Mouse (Mus musculus) liver, embryonic 11.5 days (tissue): ENCODE results near the gene Vars. TPM values are rescaled to one million over a fixed set of nuclear protein-coding genes. Genes with fewer than 3 reads are reported as not detected.
"Not testable (repeated sequence)": the region's sequence is repeated elsewhere in the genome, so short reads cannot be mapped to it uniquely, and the experiment has no call there.

Experiments
- ATAC-seq: fragments of 200-750 bp; cut with Nextera tagmentation; replicated peaks from 2 replicates; pipeline ENCODE4 v1.8.0; 2017; ENCODE audit warnings: moderate number of reproducible peaks, mild to moderate bottlenecking, moderate TSS enrichment, moderate library complexity; ENCODE audit not compliant: low FRiP score
- DNase-seq: peaks from one replicate; pipeline ENCODE4 v3.0.0-alpha.2; 2017; ENCODE audit warnings: low spot score
- H3K27ac ChIP-seq: fragments of 300-500 bp; sonication (generic); 2 replicates; pipeline ENCODE4 v1.5.1; 2014; ENCODE audit warnings: mild to moderate bottlenecking, low read depth, low read length, control low read depth
- H3K27me3 ChIP-seq: fragments of 300-500 bp; sonication (generic); replicated peaks from 2 replicates; pipeline ENCODE4 v1.6.1; 2014; ENCODE audit warnings: low read length, mixed read lengths; ENCODE audit not compliant: control insufficient read depth, insufficient read depth
- H3K36me3 ChIP-seq: fragments of 300-500 bp; sonication (generic); 2 replicates; pipeline ENCODE4 v1.6.1; 2014; ENCODE audit warnings: mild to moderate bottlenecking, low read length, moderate library complexity, mixed read lengths; ENCODE audit not compliant: control insufficient read depth, insufficient read depth
- H3K4me1 ChIP-seq: fragments of 300-500 bp; sonication (generic); replicated peaks from 2 replicates; pipeline ENCODE4 v1.6.1; 2014; ENCODE audit warnings: low read length, mixed read lengths; ENCODE audit not compliant: control insufficient read depth, insufficient read depth
- H3K4me2 ChIP-seq: fragments of 300-500 bp; sonication (generic); 2 replicates; pipeline ENCODE4 v1.6.1; 2014; ENCODE audit warnings: mild to moderate bottlenecking, control low read depth, moderate library complexity
- H3K4me3 ChIP-seq: fragments of 300-500 bp; sonication (generic); 2 replicates; pipeline ENCODE4 v1.5.1; 2014; ENCODE audit warnings: low read depth, low read length, control low read depth
- H3K9ac ChIP-seq: fragments of 300-500 bp; sonication (generic); 2 replicates; pipeline ENCODE4 v1.6.1; 2014; ENCODE audit warnings: low read depth, low read length, control low read depth
- H3K9me3 ChIP-seq: fragments of 300-500 bp; sonication (generic); 2 replicates; pipeline ENCODE4 v1.6.1; 2016; ENCODE audit warnings: low read length, inconsistent platforms, mixed read lengths; ENCODE audit not compliant: control insufficient read depth
- WGBS: fragments of 180-500 bp; shearing (Covaris S2); extraction: QIAGEN DNeasy Blood & Tissue Kit; methylation state at CpG from one replicate; pipeline ENCODE4 v1.1.7; 2014; 5-methylcytosine and 5-hydroxymethylcytosine counted together
- polyA plus RNA-seq: library from polyadenylated mRNA; unstranded; fragments of >200 nt; fragmentation: Nextera tagmentation; extraction: Ambion mirVana; gene quantifications from 2 replicates; pipeline ENCODE4 v1.2.1, GENCODE M21; 2014

Gene Vars
- polyA plus RNA-seq, 1 experiment from 2014 or later: 234 TPM

DNA sequence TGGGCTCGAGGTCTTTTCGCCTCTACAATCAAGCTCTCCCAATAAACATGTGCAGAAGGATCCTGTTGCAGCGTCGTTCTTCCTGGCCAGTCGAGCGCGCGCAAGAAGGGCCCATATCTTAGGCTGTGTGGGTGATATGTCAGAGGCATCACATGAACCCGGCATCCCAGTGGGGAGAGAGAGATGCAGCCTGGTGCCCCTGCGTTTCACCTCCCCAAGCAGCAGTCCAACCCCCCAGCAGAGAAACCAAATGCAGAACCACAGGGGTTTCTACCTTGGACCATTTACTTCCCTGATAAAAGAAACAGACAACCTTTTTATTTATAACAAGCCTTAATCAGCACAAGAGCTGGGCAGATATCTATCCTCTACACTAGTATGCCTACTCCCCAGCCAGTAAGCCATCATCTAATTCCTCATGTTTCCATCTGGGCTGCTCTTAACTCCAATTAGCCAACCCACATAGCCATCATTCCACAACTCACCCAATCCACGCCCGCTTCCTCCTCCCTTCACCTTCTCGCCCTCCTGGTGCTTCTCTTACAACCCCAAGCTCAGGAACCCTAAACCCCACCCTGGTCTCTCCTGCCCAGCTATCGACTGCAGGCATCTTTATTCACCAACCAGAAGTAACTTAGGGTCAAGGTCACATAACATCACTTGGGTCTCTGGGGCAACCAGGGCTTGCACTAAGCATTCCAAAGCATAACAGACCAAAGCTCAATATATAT, 4.2 kb upstream of the Vars start:
- Histone ChIP-seq H3K4me2 (peak overlapping the region; percentile 98), H3K4me3 (peak overlapping the region; percentile 55), H3K9ac (peak overlapping the region; percentile 41; the same call in 1 of the 2 replicates), H3K9me3 (no peaks in the 10 kb centered on the region), H3K4me1 (peaks cover 28% of the 10 kb centered on the region), H3K27ac (peak overlapping the region; percentile 38; the same call in 1 of the 2 replicates), H3K36me3 (peaks cover 24% of the 10 kb centered on the region), H3K27me3 (no peaks in the 10 kb centered on the region)
- ATAC-seq: no peak
- no peak for DNase-seq
- 75% methylated on average over 12 of the region's 14 CpGs for WGBS

DNA sequence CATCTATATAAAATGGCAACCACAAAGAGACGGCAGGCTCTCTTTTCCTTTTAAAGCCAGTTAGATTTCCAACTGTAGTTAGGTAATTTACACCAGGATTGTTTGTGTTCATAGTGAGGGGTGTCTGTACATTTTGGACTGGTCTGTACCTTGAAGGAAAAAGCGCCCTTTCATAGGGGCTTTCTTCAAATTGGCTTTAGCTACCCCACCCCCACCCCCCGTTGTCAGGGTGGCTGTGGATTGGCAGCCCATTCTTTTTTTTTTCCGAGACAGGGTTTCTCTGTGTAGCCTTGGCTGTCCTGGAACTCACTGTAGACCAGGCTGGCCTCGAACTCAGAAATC, 3.7 kb upstream of the Vars start:
- Histone ChIP-seq H3K4me3 (peak overlapping the region; percentile 55), H3K27me3 (no peaks in the 10 kb centered on the region), H3K4me2 (peak overlapping the region; percentile 98), H3K9me3 (no peaks in the 10 kb centered on the region), H3K36me3 (peaks cover 24% of the 10 kb centered on the region), H3K27ac (peak overlapping the region; percentile 38), H3K4me1 (peaks cover 28% of the 10 kb centered on the region), H3K9ac (peak overlapping the region; percentile 41; the same call in 1 of the 2 replicates)
- WGBS: 76% methylated on average over 5 of the region's 5 CpGs
- ATAC-seq: no peak
- no peak for DNase-seq

DNA sequence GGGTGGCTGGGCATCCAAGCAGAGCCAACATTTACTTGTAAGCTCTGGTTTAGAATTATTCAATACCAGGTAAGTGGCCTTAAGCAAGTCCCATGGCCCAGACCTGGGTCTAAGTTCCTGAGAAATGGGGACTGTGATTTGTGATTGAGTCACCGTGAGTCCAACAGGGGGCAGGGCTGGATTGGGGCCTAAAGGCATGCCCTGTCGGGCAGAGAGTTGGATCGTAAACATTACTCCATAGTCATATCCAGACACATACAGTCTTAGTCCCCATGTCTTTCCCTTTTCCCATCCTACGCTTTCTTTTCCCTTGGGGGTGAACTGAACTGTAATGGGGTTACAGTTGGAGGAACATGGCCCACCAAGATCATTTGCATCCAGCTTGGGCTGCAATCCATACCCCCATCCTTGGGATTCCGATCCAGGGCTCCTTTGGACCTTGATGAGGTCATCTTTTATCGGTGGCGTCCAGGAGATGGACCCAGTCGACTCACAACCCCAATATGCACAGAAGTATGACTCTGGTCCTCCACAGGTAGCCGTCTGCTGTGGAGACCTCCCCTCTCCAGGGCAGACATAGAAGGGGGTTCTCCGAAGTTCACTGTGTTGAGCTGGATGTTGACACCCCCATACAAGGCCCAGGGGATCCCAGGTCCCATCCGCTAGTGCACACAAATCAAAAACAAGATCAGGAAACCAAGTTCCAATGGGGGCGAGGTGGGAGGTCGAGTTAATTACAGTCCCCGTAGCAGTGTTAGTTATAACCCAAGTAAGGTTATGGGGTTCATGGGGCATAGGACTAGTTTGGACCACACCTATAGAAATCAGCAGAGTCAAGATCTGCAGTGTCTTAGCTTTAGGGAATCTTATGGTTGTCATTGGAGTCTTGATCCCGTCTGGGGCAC, 2.0 kb upstream of the Vars start:
- WGBS: 81% methylated on average over 15 of the region's 15 CpGs

DNA sequence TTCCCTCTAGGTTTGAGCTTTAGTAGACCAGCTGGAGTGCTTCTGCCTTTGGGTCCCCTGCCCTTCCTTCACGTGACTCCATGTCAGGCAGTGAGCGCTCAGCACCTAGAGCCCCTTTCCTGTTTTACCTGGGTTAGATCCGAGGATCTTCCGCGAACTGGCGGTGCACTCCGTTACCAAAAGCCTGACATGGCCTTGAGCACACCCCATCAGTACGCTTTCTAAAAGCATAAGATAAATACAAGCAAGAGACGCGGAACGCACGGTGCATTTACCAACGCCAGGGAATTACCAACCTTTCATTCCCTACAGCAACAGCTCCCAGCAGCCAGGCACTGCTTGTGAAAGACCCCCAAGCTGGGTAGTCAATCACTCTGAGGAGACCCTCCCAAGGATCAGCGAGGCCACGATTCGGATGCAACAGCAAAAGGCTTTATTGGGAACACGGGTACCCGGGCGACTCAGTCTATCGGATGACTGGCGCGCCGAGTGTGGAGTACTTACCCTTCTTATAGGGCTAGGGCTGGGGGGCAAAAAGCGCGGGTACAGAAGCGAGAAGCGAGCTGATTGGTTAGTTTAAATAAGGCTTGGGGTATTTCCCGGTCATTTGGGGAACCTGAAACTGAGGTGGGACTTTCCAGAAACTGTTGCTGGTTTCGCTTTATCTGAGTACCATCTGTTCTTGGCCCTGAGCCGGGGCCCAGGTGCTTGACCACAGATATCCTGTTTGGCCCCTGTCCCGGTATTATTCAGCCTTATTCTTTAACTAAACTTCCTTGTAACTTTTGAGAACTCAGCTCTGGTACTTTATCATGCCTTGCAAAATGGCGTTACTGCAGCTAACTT, 693 bp upstream of the Vars start:
- H3K4me1 ChIP-seq: peaks cover 54% of the 10 kb centered on the region
- H3K9me3 ChIP-seq, H3K27me3 ChIP-seq: not testable (repeated sequence)
- peak overlapping the region; percentile 99 for H3K9ac ChIP-seq
- peak overlapping the region; percentile 99 for H3K27ac ChIP-seq
- H3K4me2 ChIP-seq: peak overlapping the region; percentile 98
- ATAC-seq (peak; percentile 24; the same call in 1 of the 2 replicates), DNase-seq (peak; percentile 69)
- H3K36me3 ChIP-seq: peaks cover 41% of the 10 kb centered on the region
- H3K4me3 ChIP-seq: peak overlapping the region; percentile 98
- 13% methylated on average over 29 of the region's 32 CpGs for WGBS

More for the DNA sequence above, 2.0 kb upstream of the Vars start:
- H3K27me3 ChIP-seq: no peaks in the 10 kb centered on the region
- no peak for ATAC-seq
- DNase-seq: no peak
- H3K9me3 ChIP-seq: no peaks in the 10 kb centered on the region
- peaks cover 30% of the 10 kb centered on the region for H3K36me3 ChIP-seq
- peak overlapping the region; percentile 79 for H3K9ac ChIP-seq
- peak overlapping the region; percentile 98 for H3K4me2 ChIP-seq
- peak overlapping the region; percentile 99 for H3K27ac ChIP-seq
- peaks cover 45% of the 10 kb centered on the region for H3K4me1 ChIP-seq
- peak overlapping the region; percentile 55 for H3K4me3 ChIP-seq

DNA sequence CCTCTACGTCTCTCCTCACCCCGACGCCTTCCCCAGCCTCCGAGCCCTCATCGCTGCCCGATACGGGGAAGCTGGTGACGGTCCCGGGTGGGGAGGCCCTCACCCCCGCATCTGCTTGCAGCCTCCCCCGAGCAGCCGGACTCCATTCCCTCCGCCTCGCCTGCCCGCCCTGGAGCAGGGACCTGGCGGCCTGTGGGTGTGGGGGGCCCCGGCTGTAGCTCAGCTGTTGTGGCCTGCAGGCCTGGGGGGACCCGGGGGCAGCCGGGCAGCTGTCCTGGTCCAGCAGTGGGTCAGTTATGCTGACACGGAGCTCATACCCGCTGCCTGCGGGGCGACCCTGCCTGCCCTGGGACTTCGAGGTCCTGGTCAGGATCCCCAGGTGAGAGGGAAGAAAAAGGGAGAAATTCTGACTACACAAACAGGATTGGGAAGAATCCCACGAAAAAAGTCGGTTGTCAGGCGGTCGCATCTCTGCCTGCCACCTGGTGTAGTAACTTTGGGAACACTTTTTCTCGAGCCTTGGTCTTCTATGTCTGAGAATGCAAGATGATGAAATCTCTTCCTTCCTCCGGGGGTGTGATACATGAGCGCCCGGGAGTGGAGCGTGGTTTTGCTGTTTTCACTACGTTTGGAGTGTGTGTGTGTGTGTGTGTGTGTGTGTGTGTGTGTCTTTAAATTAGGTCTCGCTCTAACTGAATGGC, 815 bp downstream of the Vars start:
- no peak for DNase-seq
- peaks cover 47% of the 10 kb centered on the region for H3K36me3 ChIP-seq
- peak overlapping the region; percentile 99 for H3K9ac ChIP-seq
- peak overlapping the region; percentile 99 for H3K27ac ChIP-seq
- no peaks in the 10 kb centered on the region for H3K27me3 ChIP-seq
- H3K4me3 ChIP-seq: peak overlapping the region; percentile 98
- no peaks in the 10 kb centered on the region for H3K9me3 ChIP-seq
- peak; percentile 9 for ATAC-seq
- peak overlapping the region; percentile 98 for H3K4me2 ChIP-seq
- peaks cover 52% of the 10 kb centered on the region for H3K4me1 ChIP-seq
- under 1% methylated on average over 35 of the region's 35 CpGs for WGBS

DNA sequence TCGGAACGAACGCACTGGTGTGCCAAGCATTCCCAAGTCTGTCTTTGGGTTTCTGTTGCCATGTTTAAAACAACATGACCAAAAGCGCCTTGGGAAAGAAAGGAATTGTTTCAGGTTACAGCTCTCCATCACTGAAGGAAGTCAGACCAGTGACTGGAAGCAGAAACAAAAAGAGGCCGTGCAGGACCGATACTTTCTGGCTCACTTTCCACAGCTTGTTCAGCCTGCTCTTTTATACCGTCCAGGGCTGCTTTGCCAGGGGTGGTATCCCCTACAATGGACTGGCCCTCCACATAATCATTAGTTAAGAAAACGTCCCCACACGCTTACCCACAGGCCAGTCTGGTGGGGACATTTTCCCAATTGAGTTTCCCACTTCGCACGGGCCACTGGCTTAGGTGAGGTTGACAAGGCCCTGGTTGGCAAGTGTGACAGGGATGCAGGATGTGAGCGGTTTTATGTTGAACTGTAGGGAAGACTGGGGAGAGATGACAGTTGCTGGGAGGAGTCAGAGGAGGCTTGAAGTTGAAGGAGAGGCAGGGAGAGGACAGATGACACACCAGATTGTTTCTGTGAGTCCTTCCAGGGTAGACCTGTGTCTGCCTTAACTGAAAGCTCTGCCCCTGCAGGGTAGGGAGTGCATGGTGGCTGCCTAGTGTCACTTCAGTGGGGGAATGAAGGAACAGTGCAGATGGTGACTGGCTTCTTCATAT, 1.5 kb downstream of the Vars start:
- H3K4me1 ChIP-seq: peaks cover 45% of the 10 kb centered on the region
- no peak for DNase-seq
- peaks cover 50% of the 10 kb centered on the region for H3K36me3 ChIP-seq

DNA sequence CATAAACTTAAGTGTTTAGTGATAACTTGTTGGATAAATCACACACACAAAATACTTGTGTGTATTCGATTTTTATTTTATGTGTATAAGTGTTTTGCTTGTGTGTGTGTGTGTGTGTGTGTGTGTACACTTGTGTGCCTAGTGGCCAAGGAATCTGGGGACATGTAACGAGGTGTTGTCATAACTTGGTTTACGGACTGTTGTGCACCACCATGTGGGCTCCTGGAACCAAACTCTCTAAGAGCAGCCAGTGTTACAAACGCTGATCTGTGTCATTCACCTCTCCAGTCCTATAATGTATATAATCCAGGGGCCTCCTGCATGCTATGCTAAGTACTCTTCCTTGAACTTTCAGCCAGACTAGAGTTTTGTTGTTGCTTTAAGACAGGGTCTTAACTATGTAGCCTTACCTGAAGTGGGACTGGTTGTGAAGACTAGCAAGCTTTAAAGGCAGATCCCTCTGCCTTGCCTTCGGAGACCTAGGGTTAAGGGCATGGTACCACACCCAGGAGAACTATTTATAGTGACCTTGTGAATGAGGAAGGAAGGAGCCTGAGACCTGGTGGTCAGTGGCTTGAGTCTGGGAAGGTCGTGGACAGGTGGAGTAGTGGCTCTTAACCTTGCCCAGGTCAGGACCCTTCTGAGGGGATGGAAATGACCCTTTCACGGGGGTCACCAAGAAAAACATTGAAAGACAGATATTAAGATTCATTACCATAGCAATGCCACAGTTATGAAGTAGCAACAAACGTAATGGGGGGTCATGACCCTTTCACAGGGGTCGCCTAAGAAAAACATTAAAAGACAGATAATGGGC, 2.4 kb downstream of the Vars start:
- H3K27ac ChIP-seq: peak overlapping the region; percentile 99
- no peaks in the 10 kb centered on the region for H3K27me3 ChIP-seq
- peak overlapping the region; percentile 98 for H3K4me2 ChIP-seq
- peaks cover 53% of the 10 kb centered on the region for H3K36me3 ChIP-seq
- no peaks in the 10 kb centered on the region for H3K9me3 ChIP-seq
- peaks cover 36% of the 10 kb centered on the region for H3K4me1 ChIP-seq
- H3K9ac ChIP-seq: peak overlapping the region; percentile 99
- DNase-seq (no peak), ATAC-seq (no peak)
- WGBS: 52% methylated on average over 9 of the region's 9 CpGs
- H3K4me3 ChIP-seq: peak overlapping the region; percentile 98

More for the DNA sequence above, 1.5 kb downstream of the Vars start:
- Histone ChIP-seq H3K9me3 (no peaks in the 10 kb centered on the region), H3K27me3 (no peaks in the 10 kb centered on the region), H3K4me3 (peak overlapping the region; percentile 98), H3K9ac (peak overlapping the region; percentile 99), H3K4me2 (peak overlapping the region; percentile 98), H3K27ac (peak overlapping the region; percentile 99)
- peak; percentile 16 for ATAC-seq
- 6% methylated on average over 12 of the region's 12 CpGs for WGBS
